Mouse (Mus musculus) myocyte (in vitro differentiated cells): ENCODE measurements around the gene Gnao1. TPM values are rescaled to one million over a fixed set of nuclear protein-coding genes. Genes with fewer than 3 reads are reported as not detected.

Experiments used
- H3K27me3 ChIP-seq: one replicate; pipeline ENCODE4 v1.6.1; 2011; ENCODE audit not compliant: control insufficient read depth, insufficient read depth, insufficient read length
- H3K36me3 ChIP-seq: one replicate; pipeline ENCODE4 v1.6.1; 2011; ENCODE audit not compliant: control insufficient read depth, insufficient read depth
- H3K4me2 ChIP-seq: one replicate; pipeline ENCODE4 v1.6.1; 2011; ENCODE audit warnings: low read depth, control low read depth
- H3K4me3 ChIP-seq: one replicate; pipeline ENCODE4 v1.5.1; 2011; ENCODE audit warnings: mild to moderate bottlenecking, control low read depth, moderate library complexity
- H3K79me2 ChIP-seq: one replicate; pipeline ENCODE4 v1.6.1; 2011; ENCODE audit not compliant: control insufficient read depth, insufficient read depth
- H3ac ChIP-seq: one replicate; pipeline ENCODE4 v1.6.1; 2011; ENCODE audit not compliant: control insufficient read depth, insufficient read length
- CEBPB ChIP-seq: IDR thresholded peaks from 2 replicates; pipeline ENCODE4 v1.6.1; 2011; ENCODE audit warnings: mild to moderate bottlenecking, moderate library complexity; ENCODE audit not compliant: poor library complexity, insufficient read depth, severe bottlenecking
- E2F4 ChIP-seq: IDR thresholded peaks from one replicate; pipeline ENCODE4 v1.6.1; 2011; ENCODE audit warnings: mild to moderate bottlenecking, control low read depth, moderate library complexity; ENCODE audit not compliant: insufficient read depth
- MAX ChIP-seq: IDR thresholded peaks from one replicate; pipeline ENCODE4 v1.6.1; 2011; ENCODE audit warnings: low read depth, mild to moderate bottlenecking, control low read depth
- MYOD1 ChIP-seq, 3 experiments: IDR thresholded peaks; one replicate each; pipeline ENCODE4 v1.6.1; 2011; ENCODE audit warnings: control low read depth in 2 of 3, low read depth in 2 of 3, mild to moderate bottlenecking in 2 of 3, moderate library complexity in 1 of 3; ENCODE audit not compliant: insufficient read length in 2 of 3, control insufficient read depth in 1 of 3
- MYOG ChIP-seq, 3 experiments: IDR thresholded peaks; one replicate each; pipeline ENCODE4 v1.6.1; 2011; ENCODE audit warnings: control low read depth in 2 of 3, low read depth in 2 of 3, mild to moderate bottlenecking in 2 of 3; ENCODE audit not compliant: insufficient read length in 2 of 3, control insufficient read depth in 1 of 3, insufficient read depth in 1 of 3
- POLR2A ChIP-seq: IDR thresholded peaks from one replicate; pipeline ENCODE4 v1.6.1; 2011; ENCODE audit warnings: low read depth, mild to moderate bottlenecking, control low read depth, moderate library complexity; ENCODE audit not compliant: insufficient read length
- POLR2AphosphoS2 ChIP-seq: IDR thresholded peaks from one replicate; pipeline ENCODE4 v1.6.1; 2011; ENCODE audit warnings: low read depth, control low read depth; ENCODE audit not compliant: insufficient read length
- REST ChIP-seq: IDR thresholded peaks from one replicate; pipeline ENCODE4 v1.6.1; 2011; ENCODE audit warnings: mild to moderate bottlenecking, control low read depth, moderate library complexity; ENCODE audit not compliant: insufficient read depth, insufficient read length
- SRF ChIP-seq: IDR thresholded peaks from one replicate; pipeline ENCODE4 v1.6.1; 2011; ENCODE audit warnings: low read depth; ENCODE audit not compliant: control insufficient read depth, insufficient read length
- TCF12 ChIP-seq: IDR thresholded peaks from one replicate; pipeline ENCODE4 v1.6.1; 2011; ENCODE audit warnings: mild to moderate bottlenecking, control low read depth; ENCODE audit not compliant: poor library complexity, insufficient read depth, severe bottlenecking
- TCF3 ChIP-seq: IDR thresholded peaks from one replicate; pipeline ENCODE4 v1.6.1; 2011; ENCODE audit warnings: low read depth, control low read depth; ENCODE audit not compliant: insufficient read length
- USF1 ChIP-seq: IDR thresholded peaks from one replicate; pipeline ENCODE4 v1.6.1; 2011; ENCODE audit warnings: low read depth, mild to moderate bottlenecking, control low read depth, moderate library complexity
- polyA plus RNA-seq: library from polyadenylated mRNA; unstranded; fragments of >200 nt; fragmentation: generic; extraction: Trizol; gene quantifications from one replicate; pipeline ENCODE4 v1.2.1, GENCODE M21; 2012; ENCODE audit warnings: missing spikeins

The Gnao1 gene
- polyA plus RNA-seq, 1 experiment: 31.8 TPM

GRCm38 (mm10) chr8:93981679-93982215 lies 172.0 kb downstream of the Gnao1 start:
- Histone ChIP-seq H3ac (no peak overlapping the region), H3K36me3 (peaks cover 62% of the 10 kb centered on the region), H3K4me3 (no peak overlapping the region), H3K27me3 (no peaks in the 10 kb centered on the region), H3K79me2 (no peaks in the 10 kb centered on the region), H3K4me2 (no peak overlapping the region)
- TF ChIP-seq E2F4: no peak
- TF ChIP-seq CEBPB: no peak
- no peak for TF ChIP-seq SRF
- no peak for TF ChIP-seq POLR2A
- TF ChIP-seq TCF12: no peak

GRCm38 (mm10) chr8:93983827-93984226 lies 174.1 kb downstream of the Gnao1 start:
- Histone ChIP-seq H3K4me3 (no peak overlapping the region), H3K79me2 (no peaks in the 10 kb centered on the region), H3K4me2 (no peak overlapping the region), H3K36me3 (peaks cover 54% of the 10 kb centered on the region), H3ac (no peak overlapping the region), H3K27me3 (no peaks in the 10 kb centered on the region)
- TF ChIP-seq TCF12 (no peak), E2F4 (no peak), SRF (no peak), TCF3 (no peak), MYOG (IDR thresholded peaks at IDR 0.05; ENCODE audit: control insufficient read depth in 1 of 3, insufficient read depth in 1 of 3, insufficient read length in 2 of 3, low read depth in 2 of 3) (no peak), POLR2AphosphoS2 (no peak), MYOD1 (IDR thresholded peaks at IDR 0.05; ENCODE audit: control insufficient read depth in 1 of 3, insufficient read length in 2 of 3, low read depth in 2 of 3) (no peak), POLR2A (no peak), CEBPB (no peak), MAX (no peak), USF1 (no peak), REST (no peak)

GRCm38 (mm10) chr8:93984731-93985130 lies 175.0 kb downstream of the Gnao1 start:
- H3K4me3 ChIP-seq: no peak overlapping the region
- H3ac ChIP-seq: no peak overlapping the region
- peaks cover 50% of the 10 kb centered on the region for H3K36me3 ChIP-seq
- H3K4me2 ChIP-seq: no peak overlapping the region
- no peaks in the 10 kb centered on the region for H3K27me3 ChIP-seq
- TF ChIP-seq MYOD1 (IDR thresholded peaks at IDR 0.05; ENCODE audit: control insufficient read depth in 1 of 3, insufficient read length in 2 of 3, low read depth in 2 of 3) (no peak), SRF (no peak), TCF3 (no peak), MYOG (IDR thresholded peaks at IDR 0.05; ENCODE audit: control insufficient read depth in 1 of 3, insufficient read depth in 1 of 3, insufficient read length in 2 of 3, low read depth in 2 of 3) (no peak), MAX (no peak), REST (no peak), POLR2A (no peak)
- H3K79me2 ChIP-seq: no peaks in the 10 kb centered on the region

- Histone ChIP-seq H3K4me2 (no peak overlapping the region), H3K36me3 (peaks cover 22% of the 10 kb centered on the region), H3ac (no peak overlapping the region), H3K27me3 (no peaks in the 10 kb centered on the region), H3K4me3 (no peak overlapping the region), H3K79me2 (no peaks in the 10 kb centered on the region)
- no peak for TF ChIP-seq E2F4
- TF ChIP-seq MAX: no peak
- no peak for TF ChIP-seq USF1
- TF ChIP-seq POLR2A: no peak
- no peak for TF ChIP-seq MYOD1 (IDR thresholded peaks at IDR 0.05; ENCODE audit: control insufficient read depth in 1 of 3, insufficient read length in 2 of 3, low read depth in 2 of 3)
- no peak for TF ChIP-seq SRF
- no peak for TF ChIP-seq TCF12
- TF ChIP-seq TCF3: no peak
- no peak for TF ChIP-seq REST
- no peak for TF ChIP-seq CEBPB
- TF ChIP-seq POLR2AphosphoS2: no peak
Measured at GRCm38 (mm10) chr8:93989739-93990138, 180.0 kb downstream of the Gnao1 start.

- TF ChIP-seq SRF (no peak), TCF3 (no peak), REST (no peak), MYOD1 (IDR thresholded peaks at IDR 0.05; ENCODE audit: control insufficient read depth in 1 of 3, insufficient read length in 2 of 3, low read depth in 2 of 3) (no peak), POLR2AphosphoS2 (no peak), POLR2A (no peak), E2F4 (no peak), USF1 (no peak), MYOG (IDR thresholded peaks at IDR 0.05; ENCODE audit: control insufficient read depth in 1 of 3, insufficient read depth in 1 of 3, insufficient read length in 2 of 3, low read depth in 2 of 3) (no peak), TCF12 (no peak), MAX (no peak), CEBPB (no peak)
- Histone ChIP-seq H3ac (no peak overlapping the region), H3K79me2 (no peaks in the 10 kb centered on the region), H3K27me3 (no peaks in the 10 kb centered on the region), H3K36me3 (peaks cover 33% of the 10 kb centered on the region), H3K4me3 (no peak overlapping the region), H3K4me2 (no peak overlapping the region)
Measured at GRCm38 (mm10) chr8:93998961-93999360, 189.2 kb downstream of the Gnao1 start.
